Mouse (Mus musculus): ENCODE results near the gene Lima1. TPM values are rescaled to one million over a fixed set of nuclear protein-coding genes. Genes with fewer than 3 reads are reported as not detected.

The Lima1 gene
- total and polyA plus RNA-seq, 2 experiments from 2014 or later, result 6.9 to 8.0 TPM

- Histone ChIP-seq H3K4me3 (ENCODE audit: low read length) (peak overlapping the region; percentile 20; the same call in 1 of the 2 replicates), H3K4me1 (ENCODE audit: insufficient read depth, low read length) (no peaks in the 10 kb centered on the region; the same call in 1 of the 2 replicates), H3K27ac (peak overlapping the region; percentile 67), H3K4me2 (ENCODE audit: low read depth, low read length) (peak overlapping the region; percentile 47), H3K36me3 (ENCODE audit: insufficient read depth, low read length) (no peaks in the 10 kb centered on the region), H3K9ac (replicated peaks; ENCODE audit: low read length) (0 out of 2 replicates have a peak overlapping the region, but pooled peaks have one; percentile 28), H3K9me3 (ENCODE audit: low read length) (no peaks in the 10 kb centered on the region), H3K27me3 (ENCODE audit: insufficient read depth, low read length) (no peaks in the 10 kb centered on the region)
- ATAC-seq (peak; percentile 38; the same call in 1 of the 2 replicates), DNase-seq (ENCODE audit: low spot score) (peak; percentile 72)
- TF ChIP-seq CTCF (IDR thresholded peaks at IDR 0.05; ENCODE audit: low read depth), result no peak
- WGBS, result 20% methylated on average over 13 of the region's 13 CpGs
These were observed 56.7 kb downstream of the Lima1 start for GRCm38 (mm10) chr15:99818321-99819108.

GRCm38 (mm10) chr15:99817343-99818235 lies 57.7 kb downstream of the Lima1 start:
- no peaks in the 10 kb centered on the region for H3K36me3 ChIP-seq (ENCODE audit: insufficient read depth, low read length)
- WGBS, result 43% methylated on average over 8 of the region's 8 CpGs
- H3K9ac ChIP-seq (replicated peaks; ENCODE audit: low read length), result no peak overlapping the region
- H3K27me3 ChIP-seq (ENCODE audit: insufficient read depth, low read length), result no peaks in the 10 kb centered on the region
- TF ChIP-seq CTCF (IDR thresholded peaks at IDR 0.05; ENCODE audit: low read depth), result no peak
- H3K4me2 ChIP-seq (ENCODE audit: low read depth, low read length), result peak overlapping the region; percentile 47
- H3K4me1 ChIP-seq (ENCODE audit: insufficient read depth, low read length), result no peaks in the 10 kb centered on the region; the same call in 1 of the 2 replicates
- H3K27ac ChIP-seq, result peak overlapping the region; percentile 67; the same call in 1 of the 2 replicates
- H3K4me3 ChIP-seq (ENCODE audit: low read length), result no peak overlapping the region; the same call in 1 of the 2 replicates
- no peak for ATAC-seq
- no peaks in the 10 kb centered on the region for H3K9me3 ChIP-seq (ENCODE audit: low read length)
- DNase-seq (ENCODE audit: low spot score), result no peak

DNA sequence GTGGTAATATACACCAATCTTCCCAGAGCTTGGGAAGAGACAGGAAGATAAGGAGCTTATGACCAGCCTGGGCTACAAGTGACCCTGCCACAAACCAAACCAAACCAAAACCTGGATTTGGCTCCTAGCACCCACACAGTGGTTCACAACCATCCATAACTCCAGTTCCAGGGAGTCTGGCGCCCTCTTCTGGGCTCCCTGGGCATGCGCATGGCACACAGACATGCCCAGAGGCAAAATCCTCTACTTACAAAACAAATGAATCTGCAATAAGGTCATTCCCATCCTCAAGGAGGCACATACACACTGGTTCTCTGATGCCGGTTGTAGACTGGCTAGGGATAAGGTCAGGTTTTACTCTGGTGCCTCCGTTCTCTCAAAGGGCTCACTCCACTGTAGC lies 59.3 kb downstream of the Lima1 start:
- no peaks in the 10 kb centered on the region for H3K9me3 ChIP-seq (ENCODE audit: low read length)
- H3K27me3 ChIP-seq (ENCODE audit: insufficient read depth, low read length), result no peaks in the 10 kb centered on the region
- no peak overlapping the region for H3K9ac ChIP-seq (replicated peaks; ENCODE audit: low read length)
- no peak overlapping the region for H3K27ac ChIP-seq
- no peak overlapping the region for H3K4me2 ChIP-seq (ENCODE audit: low read depth, low read length)
- WGBS, result 93% methylated on average over 4 of the region's 4 CpGs
- ATAC-seq (no peak), DNase-seq (ENCODE audit: low spot score) (no peak)
- H3K4me1 ChIP-seq (ENCODE audit: insufficient read depth, low read length), result no peaks in the 10 kb centered on the region; the same call in 1 of the 2 replicates
- no peak for TF ChIP-seq CTCF (IDR thresholded peaks at IDR 0.05; ENCODE audit: low read depth)
- H3K36me3 ChIP-seq (ENCODE audit: insufficient read depth, low read length), result no peaks in the 10 kb centered on the region
- H3K4me3 ChIP-seq (ENCODE audit: low read length), result no peak overlapping the region

DNA sequence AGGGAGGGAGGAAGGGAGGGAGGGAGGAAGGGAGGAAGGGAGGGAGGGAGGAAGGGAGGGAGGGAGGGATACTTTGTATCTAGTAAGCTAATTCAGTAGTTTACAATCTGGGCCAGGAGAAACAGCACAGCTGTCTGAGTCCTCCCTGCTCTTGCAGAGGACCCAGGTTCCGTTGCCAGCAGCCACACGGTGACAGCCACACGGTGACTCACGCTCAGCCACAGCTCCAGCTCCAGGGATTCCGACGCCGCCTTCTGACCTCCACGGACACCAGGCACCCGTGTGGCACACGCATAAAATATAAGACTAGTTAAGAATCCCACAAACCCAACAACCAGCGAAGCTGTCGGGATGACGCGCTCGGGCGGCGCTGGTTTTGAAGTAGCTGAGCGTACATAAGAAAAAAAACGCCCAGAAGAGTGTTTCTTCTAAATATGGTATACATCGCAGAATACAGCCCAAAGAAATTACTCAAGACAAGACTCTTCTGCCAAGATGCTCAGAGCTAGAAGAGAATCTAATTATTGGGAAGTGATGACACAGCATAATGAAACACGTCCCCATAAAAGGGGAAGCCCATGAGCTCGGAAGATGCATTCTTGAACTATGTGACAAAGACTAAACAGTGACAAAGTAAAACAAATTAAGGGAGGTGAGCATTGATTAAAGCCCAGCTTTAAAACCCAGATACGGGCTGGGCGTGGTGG lies 60.5 kb downstream of the Lima1 start:
- H3K4me3 ChIP-seq (ENCODE audit: low read length), result no peak overlapping the region
- no peaks in the 10 kb centered on the region; the same call in 1 of the 2 replicates for H3K4me1 ChIP-seq (ENCODE audit: insufficient read depth, low read length)
- no peaks in the 10 kb centered on the region for H3K9me3 ChIP-seq (ENCODE audit: low read length)
- ATAC-seq (no peak), DNase-seq (ENCODE audit: low spot score) (no peak)
- 87% methylated on average over 24 of the region's 24 CpGs for WGBS
- no peaks in the 10 kb centered on the region for H3K27me3 ChIP-seq (ENCODE audit: insufficient read depth, low read length)
- H3K36me3 ChIP-seq (ENCODE audit: insufficient read depth, low read length), result no peaks in the 10 kb centered on the region
- no peak overlapping the region for H3K4me2 ChIP-seq (ENCODE audit: low read depth, low read length)
- H3K27ac ChIP-seq, result no peak overlapping the region
- H3K9ac ChIP-seq (replicated peaks; ENCODE audit: low read length), result no peak overlapping the region
- TF ChIP-seq CTCF (IDR thresholded peaks at IDR 0.05; ENCODE audit: low read depth), result no peak

- no peak for TF ChIP-seq CTCF (IDR thresholded peaks at IDR 0.05; ENCODE audit: low read depth)
- no peaks in the 10 kb centered on the region for H3K4me1 ChIP-seq (ENCODE audit: insufficient read depth, low read length)
- H3K9me3 ChIP-seq (ENCODE audit: low read length), result no peaks in the 10 kb centered on the region
- no peak overlapping the region for H3K9ac ChIP-seq (replicated peaks; ENCODE audit: low read length)
- no peak overlapping the region for H3K27ac ChIP-seq
- no peaks in the 10 kb centered on the region for H3K27me3 ChIP-seq (ENCODE audit: insufficient read depth, low read length)
- H3K36me3 ChIP-seq (ENCODE audit: insufficient read depth, low read length), result no peaks in the 10 kb centered on the region
- H3K4me2 ChIP-seq (ENCODE audit: low read depth, low read length), result no peak overlapping the region
- no peak overlapping the region for H3K4me3 ChIP-seq (ENCODE audit: low read length)
- DNase-seq (ENCODE audit: low spot score), result no peak
- no peak for ATAC-seq
- WGBS, result 92% methylated on average over 6 of the region's 6 CpGs
These were observed 61.6 kb downstream of the Lima1 start for GRCm38 (mm10) chr15:99813639-99814038.

DNA sequence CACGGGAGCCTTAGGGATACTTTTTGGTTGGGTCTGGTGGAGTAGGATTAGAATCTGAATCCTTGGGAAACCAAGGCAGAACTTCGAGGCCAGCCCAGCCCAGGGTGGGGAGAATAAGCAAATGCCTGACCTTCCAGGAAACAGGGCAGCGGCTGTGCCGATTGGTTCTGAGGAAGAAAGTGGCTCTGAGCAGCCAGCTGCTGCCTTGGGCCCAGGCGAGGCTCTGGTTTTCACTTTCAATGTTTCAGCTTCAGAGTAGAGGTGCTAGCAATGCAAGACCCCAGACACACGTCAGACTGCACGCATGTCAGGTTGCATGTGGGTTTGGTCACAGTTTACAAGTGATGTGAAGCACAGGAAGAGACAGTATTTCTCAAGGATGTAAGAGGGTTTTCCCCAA lies 63.2 kb downstream of the Lima1 start:
- no peak overlapping the region for H3K4me2 ChIP-seq (ENCODE audit: low read depth, low read length)
- no peak for DNase-seq (ENCODE audit: low spot score)
- H3K4me1 ChIP-seq (ENCODE audit: insufficient read depth, low read length), result 0 out of 2 replicates have a peak, but pooled peaks cover 6% of the 10 kb centered on the region
- ATAC-seq, result no peak
- no peaks in the 10 kb centered on the region for H3K9me3 ChIP-seq (ENCODE audit: low read length)
- WGBS, result 70% methylated on average over 7 of the region's 7 CpGs
- no peaks in the 10 kb centered on the region for H3K36me3 ChIP-seq (ENCODE audit: insufficient read depth, low read length)
- no peak overlapping the region for H3K4me3 ChIP-seq (ENCODE audit: low read length)
- no peaks in the 10 kb centered on the region for H3K27me3 ChIP-seq (ENCODE audit: insufficient read depth, low read length)
- no peak overlapping the region for H3K27ac ChIP-seq
- no peak for TF ChIP-seq CTCF (IDR thresholded peaks at IDR 0.05; ENCODE audit: low read depth)
- no peak overlapping the region for H3K9ac ChIP-seq (replicated peaks; ENCODE audit: low read length)

All from hindbrain, postnatal 0 days (tissue).